Mouse (Mus musculus): ENCODE measurements around the gene Tunar. TPM values are rescaled to one million over a fixed set of nuclear protein-coding genes. Genes with fewer than 3 reads are reported as not detected.

Tunar gene
- total RNA-seq, 1 experiment from 2014 or later: not detected

- no peak for ATAC-seq (replicated peaks; ENCODE audit: insufficient number of reproducible peaks, low FRiP score, low TSS enrichment, poor library complexity, severe bottlenecking)
These were observed 43.3 kb downstream of the Tunar start for GRCm38 (mm10) chr12:105376976-105377375.

DNA sequence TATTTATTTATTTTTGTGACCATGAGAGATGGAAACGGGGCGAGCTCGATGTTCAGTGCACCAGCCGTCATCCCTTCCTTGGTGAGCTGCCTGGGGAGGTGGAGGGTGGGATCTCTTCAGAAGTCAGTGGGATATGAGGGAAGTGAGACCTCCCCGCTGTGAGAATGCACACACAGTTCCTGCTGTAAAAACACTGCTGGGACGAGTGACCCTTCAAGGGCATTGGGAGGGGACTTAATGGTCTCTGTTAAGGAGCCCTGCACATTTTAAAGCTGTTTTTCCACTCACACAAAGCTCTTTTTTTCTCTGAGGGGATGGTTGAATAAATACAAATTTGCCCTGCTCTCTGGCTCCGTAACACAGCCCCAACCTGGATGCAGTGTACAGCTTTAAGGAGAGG lies 49.1 kb downstream of the Tunar start:
- no peak for ATAC-seq (replicated peaks; ENCODE audit: insufficient number of reproducible peaks, low FRiP score, low TSS enrichment, poor library complexity, severe bottlenecking)

DNA sequence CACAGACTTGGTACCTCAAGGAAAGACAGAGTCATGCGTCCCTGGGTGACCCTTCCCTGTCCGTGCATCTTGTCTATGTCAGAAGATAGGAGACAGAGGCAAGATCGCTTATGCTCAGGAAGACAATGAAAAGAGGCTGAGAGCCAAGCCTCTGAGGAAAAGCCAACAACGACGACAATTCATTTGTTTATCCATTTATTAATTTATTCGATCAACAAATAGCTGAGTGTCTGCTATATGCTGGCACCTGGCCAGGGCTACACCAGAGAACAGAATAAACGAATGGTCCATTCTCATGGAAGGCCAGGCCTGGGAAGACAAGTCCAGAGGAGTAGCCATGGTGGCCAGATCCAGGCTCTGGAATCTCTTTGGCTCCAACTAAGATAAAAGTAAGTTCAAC lies 61.0 kb downstream of the Tunar start:
- ATAC-seq (replicated peaks; ENCODE audit: insufficient number of reproducible peaks, low FRiP score, low TSS enrichment, poor library complexity, severe bottlenecking): no peak

- ATAC-seq (replicated peaks; ENCODE audit: insufficient number of reproducible peaks, low FRiP score, low TSS enrichment, poor library complexity, severe bottlenecking): no peak
These were observed 64.5 kb downstream of the Tunar start for GRCm38 (mm10) chr12:105398172-105398571.

DNA sequence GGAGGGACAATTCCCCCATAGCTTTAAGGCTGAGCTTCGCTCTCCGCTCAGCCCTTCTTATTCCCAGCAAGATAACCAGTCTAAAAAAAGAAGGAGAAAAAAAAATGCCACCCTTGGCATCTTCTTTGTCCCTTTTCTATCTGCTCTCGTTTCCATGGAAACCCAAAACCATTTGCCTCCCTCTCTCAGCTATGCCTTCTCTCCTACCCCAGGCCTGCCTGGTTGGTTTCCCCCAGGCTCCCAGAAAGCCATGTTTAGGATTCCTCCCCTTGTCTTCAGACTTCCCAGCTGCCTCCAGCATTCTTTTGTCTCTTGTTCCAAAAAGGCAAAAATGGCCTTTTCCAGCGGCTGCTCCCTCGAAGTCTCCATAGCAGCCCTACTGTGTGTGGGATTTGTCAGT lies 70.1 kb downstream of the Tunar start:
- no peak for ATAC-seq (replicated peaks; ENCODE audit: insufficient number of reproducible peaks, low FRiP score, low TSS enrichment, poor library complexity, severe bottlenecking)

- no peak for ATAC-seq (replicated peaks; ENCODE audit: insufficient number of reproducible peaks, low FRiP score, low TSS enrichment, poor library complexity, severe bottlenecking)
These were observed 72.3 kb downstream of the Tunar start for GRCm38 (mm10) chr12:105406008-105406407.

DNA sequence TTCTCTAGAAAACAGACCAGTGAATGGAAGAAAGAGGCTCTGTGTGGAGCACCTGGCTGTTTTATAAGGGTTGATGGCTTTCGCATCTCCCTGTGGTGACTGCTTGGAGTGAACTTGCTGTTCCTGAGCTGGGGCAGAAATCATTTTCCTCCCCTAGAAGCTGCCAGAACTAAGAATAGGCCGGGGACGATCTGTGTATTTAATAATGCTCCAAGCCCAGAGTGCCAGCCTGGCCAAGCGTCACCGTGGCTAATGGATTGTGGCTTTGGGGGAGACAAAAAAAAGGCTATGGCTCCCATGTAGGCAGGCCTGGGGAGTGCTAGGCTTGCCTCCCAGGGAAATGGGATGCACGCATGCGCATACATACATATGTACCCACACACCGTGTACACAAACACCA lies 80.2 kb downstream of the Tunar start:
- no peak for ATAC-seq (replicated peaks; ENCODE audit: insufficient number of reproducible peaks, low FRiP score, low TSS enrichment, poor library complexity, severe bottlenecking)

DNA sequence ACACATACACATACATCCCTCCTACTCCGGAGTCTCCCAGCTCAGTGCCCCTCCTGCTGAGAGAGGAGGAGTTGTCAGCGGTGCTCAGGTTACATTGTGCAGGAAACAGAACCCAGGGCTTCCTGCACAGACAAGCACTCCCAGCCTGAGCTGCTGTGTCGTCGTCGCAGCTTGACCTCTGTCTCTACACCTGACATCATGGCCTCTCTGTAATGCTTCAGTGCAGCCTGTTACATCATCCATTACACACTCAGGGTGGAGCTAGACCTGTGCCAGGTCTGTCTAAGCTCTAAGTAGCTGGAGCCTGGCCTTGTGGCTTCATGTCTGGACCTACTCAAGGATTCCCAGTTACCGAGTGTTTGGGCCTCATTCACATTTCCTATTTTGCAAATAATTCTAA lies 86.8 kb downstream of the Tunar start:
- no peak for ATAC-seq (replicated peaks; ENCODE audit: insufficient number of reproducible peaks, low FRiP score, low TSS enrichment, poor library complexity, severe bottlenecking)

DNA sequence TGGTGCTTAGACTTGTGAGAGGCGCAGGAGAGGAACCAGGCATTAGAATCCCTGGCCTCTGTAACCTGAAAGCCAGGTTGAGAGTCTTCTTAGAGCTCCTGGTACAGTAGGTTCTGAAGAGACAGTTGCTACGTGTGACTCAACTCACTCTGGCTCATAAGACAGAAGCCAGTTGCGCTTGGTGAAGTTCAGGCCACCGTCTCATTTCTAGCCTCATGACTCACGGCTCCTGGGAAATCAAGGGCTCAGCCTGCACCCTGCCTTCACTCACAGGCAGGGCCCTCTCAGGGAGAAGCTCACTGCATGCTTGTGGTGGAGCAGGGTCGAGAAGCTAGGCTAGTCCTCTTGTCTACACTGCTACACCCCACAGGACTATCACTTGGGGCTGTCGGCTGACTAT lies 92.9 kb downstream of the Tunar start:
- ATAC-seq (replicated peaks; ENCODE audit: insufficient number of reproducible peaks, low FRiP score, low TSS enrichment, poor library complexity, severe bottlenecking): no peak

DNA sequence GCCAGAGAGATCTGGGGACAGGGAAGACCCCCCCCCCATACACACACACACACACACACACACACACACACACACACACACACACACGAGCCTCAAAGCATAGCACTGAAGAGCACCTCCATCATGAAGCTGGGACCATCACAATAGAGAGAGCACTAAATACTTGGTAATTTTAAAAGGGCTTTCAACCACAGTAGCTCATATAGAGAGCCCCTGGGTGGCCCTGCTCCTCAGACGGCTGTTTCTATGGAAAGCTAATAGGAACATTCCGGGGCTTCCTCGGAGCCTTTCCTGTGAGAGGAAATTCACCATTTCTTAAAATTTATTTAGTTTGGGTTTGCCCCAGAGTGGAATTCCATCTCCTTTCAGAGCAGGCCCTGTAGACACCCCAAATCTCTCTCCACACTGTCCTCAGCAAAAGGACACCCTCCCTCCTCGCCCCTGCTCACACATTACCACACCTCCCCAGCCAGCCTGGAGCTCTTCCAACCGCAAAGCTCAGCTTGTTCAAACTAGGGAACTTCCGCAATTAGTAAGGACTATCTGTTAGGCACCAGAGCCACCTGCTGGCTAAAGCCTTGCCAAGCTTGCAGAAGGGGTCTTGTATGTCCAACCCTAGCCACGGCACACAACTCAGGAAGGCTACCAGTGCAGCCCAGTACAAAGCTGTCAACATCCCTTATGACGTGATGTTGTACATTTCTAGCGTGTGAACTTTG lies 93.5 kb downstream of the Tunar start:
- ATAC-seq (replicated peaks; ENCODE audit: insufficient number of reproducible peaks, low FRiP score, low TSS enrichment, poor library complexity, severe bottlenecking): no peak

- ATAC-seq (replicated peaks; ENCODE audit: insufficient number of reproducible peaks, low FRiP score, low TSS enrichment, poor library complexity, severe bottlenecking): no peak
These were observed 98.2 kb downstream of the Tunar start for GRCm38 (mm10) chr12:105431872-105432271.

DNA sequence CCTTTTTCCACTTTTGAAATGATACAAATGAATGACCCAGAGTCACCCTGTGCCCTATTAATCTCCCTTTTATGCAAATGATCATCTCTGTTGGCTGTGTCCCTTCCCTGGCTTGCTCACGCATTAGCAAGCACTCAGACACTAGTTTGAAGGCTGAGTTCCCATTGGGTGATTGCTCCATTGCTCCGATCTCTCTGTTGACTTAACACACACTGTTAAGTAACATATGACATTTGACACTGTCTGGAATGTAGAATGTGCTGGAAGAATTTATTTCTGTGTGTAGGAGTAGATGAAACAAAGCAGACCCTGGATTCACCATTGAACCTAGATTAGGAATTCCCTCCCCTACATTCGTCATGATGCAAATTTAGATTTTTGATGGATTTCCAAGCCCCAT lies 99.1 kb downstream of the Tunar start:
- no peak for ATAC-seq (replicated peaks; ENCODE audit: insufficient number of reproducible peaks, low FRiP score, low TSS enrichment, poor library complexity, severe bottlenecking)

Other genes starting within 250 kb of the Tunar start
- gene Tcl1b2, start 187.9 kb upstream of the Tunar start, total RNA-seq (2017): not detected in 3 replicates
- not detected in 3 replicates for gene Tcl1b1, start 174.2 kb upstream of the Tunar start, total RNA-seq (2017)
- gene Tcl1b5, start 157.5 kb upstream of the Tunar start, total RNA-seq (2017): not detected in 3 replicates
- gene Tcl1b3, start 142.8 kb upstream of the Tunar start, total RNA-seq (2017): not detected in 3 replicates
- not detected in 3 replicates for gene Tcl1b4, start 131.9 kb upstream of the Tunar start, total RNA-seq (2017)
- not detected in 3 replicates for gene Tcl1, start 111.1 kb upstream of the Tunar start, total RNA-seq (2017)
- gene D430019H16Rik, start 120.0 kb downstream of the Tunar start, total RNA-seq (2017): 0.19 to 0.78 TPM (median 0.21 TPM) in 3 replicates
- gene Bdkrb2, start 229.4 kb downstream of the Tunar start, total RNA-seq (2017): not detected in 3 replicates